Mouse (Mus musculus): ENCODE measurements around the gene Bdkrb1. TPM values are rescaled to one million over a fixed set of nuclear protein-coding genes. Genes with fewer than 3 reads are reported as not detected.

Gene Bdkrb1
- total and polyA plus RNA-seq, 2 experiments from 2014 or later = 0.63 TPM; not detected in 1

GRCm38 (mm10) chr12:105580490-105580889 lies 22.4 kb upstream of the Bdkrb1 start:
- 77% methylated on average over 17 of the region's 17 CpGs for WGBS
- ATAC-seq = no peak
- H3K9ac ChIP-seq (replicated peaks; ENCODE audit: low read length) = no peak overlapping the region
- H3K4me1 ChIP-seq (ENCODE audit: insufficient read depth, low read length) = no peaks in the 10 kb centered on the region
- no peak overlapping the region for H3K27ac ChIP-seq
- H3K36me3 ChIP-seq (ENCODE audit: insufficient read depth, low read length) = no peaks in the 10 kb centered on the region
- no peak overlapping the region for H3K4me2 ChIP-seq (ENCODE audit: low read depth, low read length)
- H3K4me3 ChIP-seq (ENCODE audit: low read length) = no peak overlapping the region
- no peaks in the 10 kb centered on the region for H3K9me3 ChIP-seq (ENCODE audit: low read length)
- TF ChIP-seq CTCF (IDR thresholded peaks at IDR 0.05; ENCODE audit: low read depth) = no peak
- no peaks in the 10 kb centered on the region for H3K27me3 ChIP-seq (ENCODE audit: insufficient read depth, low read length)
- DNase-seq (ENCODE audit: low spot score) = no peak

GRCm38 (mm10) chr12:105582486-105582885 lies 20.4 kb upstream of the Bdkrb1 start:
- Histone ChIP-seq H3K4me3 (ENCODE audit: low read length) (no peak overlapping the region), H3K36me3 (ENCODE audit: insufficient read depth, low read length) (no peaks in the 10 kb centered on the region), H3K4me2 (ENCODE audit: low read depth, low read length) (no peak overlapping the region), H3K4me1 (ENCODE audit: insufficient read depth, low read length) (no peaks in the 10 kb centered on the region), H3K27me3 (ENCODE audit: insufficient read depth, low read length) (no peaks in the 10 kb centered on the region), H3K9me3 (ENCODE audit: low read length) (no peaks in the 10 kb centered on the region), H3K27ac (no peak overlapping the region), H3K9ac (replicated peaks; ENCODE audit: low read length) (no peak overlapping the region)
- TF ChIP-seq CTCF (IDR thresholded peaks at IDR 0.05; ENCODE audit: low read depth) = no peak
- ATAC-seq (no peak), DNase-seq (ENCODE audit: low spot score) (no peak)
- 63% methylated on average over 9 of the region's 9 CpGs for whole genome bisulfite sequencing

- ATAC-seq = no peak
- no peak overlapping the region for H3K9ac ChIP-seq (replicated peaks; ENCODE audit: low read length)
These were observed 19.4 kb upstream of the Bdkrb1 start for GRCm38 (mm10) chr12:105583484-105583883.

GRCm38 (mm10) chr12:105584851-105585250 lies 18.0 kb upstream of the Bdkrb1 start:
- Histone ChIP-seq H3K4me2 (ENCODE audit: low read depth, low read length) (no peak overlapping the region), H3K9ac (replicated peaks; ENCODE audit: low read length) (no peak overlapping the region), H3K36me3 (ENCODE audit: insufficient read depth, low read length) (no peaks in the 10 kb centered on the region), H3K4me1 (ENCODE audit: insufficient read depth, low read length) (no peaks in the 10 kb centered on the region), H3K27ac (no peak overlapping the region), H3K27me3 (ENCODE audit: insufficient read depth, low read length) (no peaks in the 10 kb centered on the region), H3K4me3 (ENCODE audit: low read length) (no peak overlapping the region), H3K9me3 (ENCODE audit: low read length) (no peaks in the 10 kb centered on the region)
- DNase-seq (ENCODE audit: low spot score) (peak; percentile 82), ATAC-seq (peak; percentile 63; the same call in 1 of the 2 replicates)
- WGBS = 18% methylated on average over 12 of the region's 12 CpGs
- TF ChIP-seq CTCF (IDR thresholded peaks at IDR 0.05; ENCODE audit: low read depth) = peak; percentile 97

More at GRCm38 (mm10) chr12:105583484-105583883, 19.4 kb upstream of the Bdkrb1 start:
- H3K9me3 ChIP-seq (ENCODE audit: low read length) = no peaks in the 10 kb centered on the region
- no peak for DNase-seq (ENCODE audit: low spot score)
- H3K4me3 ChIP-seq (ENCODE audit: low read length) = no peak overlapping the region
- no peak for TF ChIP-seq CTCF (IDR thresholded peaks at IDR 0.05; ENCODE audit: low read depth)
- no peaks in the 10 kb centered on the region for H3K4me1 ChIP-seq (ENCODE audit: insufficient read depth, low read length)
- no peaks in the 10 kb centered on the region for H3K36me3 ChIP-seq (ENCODE audit: insufficient read depth, low read length)
- H3K4me2 ChIP-seq (ENCODE audit: low read depth, low read length) = no peak overlapping the region
- H3K27me3 ChIP-seq (ENCODE audit: insufficient read depth, low read length) = no peaks in the 10 kb centered on the region
- H3K27ac ChIP-seq = no peak overlapping the region
- WGBS = 21% methylated on average over 2 of the region's 2 CpGs

- peak; percentile 11; the same call in 1 of the 2 replicates for ATAC-seq
- 86% methylated on average over 8 of the region's 8 CpGs for WGBS
- H3K36me3 ChIP-seq (ENCODE audit: insufficient read depth, low read length) = no peaks in the 10 kb centered on the region
- no peak overlapping the region for H3K27ac ChIP-seq
- no peaks in the 10 kb centered on the region for H3K4me1 ChIP-seq (ENCODE audit: insufficient read depth, low read length)
- H3K9ac ChIP-seq (replicated peaks; ENCODE audit: low read length) = no peak overlapping the region
- no peak for TF ChIP-seq CTCF (IDR thresholded peaks at IDR 0.05; ENCODE audit: low read depth)
- DNase-seq (ENCODE audit: low spot score) = no peak
- H3K4me3 ChIP-seq (ENCODE audit: low read length) = no peak overlapping the region
- H3K9me3 ChIP-seq (ENCODE audit: low read length) = no peaks in the 10 kb centered on the region
- H3K27me3 ChIP-seq (ENCODE audit: insufficient read depth, low read length) = no peaks in the 10 kb centered on the region
- no peak overlapping the region for H3K4me2 ChIP-seq (ENCODE audit: low read depth, low read length)
These were observed 15.4 kb upstream of the Bdkrb1 start for GRCm38 (mm10) chr12:105587526-105587925.

GRCm38 (mm10) chr12:105590786-105591185 lies 12.1 kb upstream of the Bdkrb1 start:
- Histone ChIP-seq H3K4me3 (ENCODE audit: low read length) (no peak overlapping the region), H3K36me3 (ENCODE audit: insufficient read depth, low read length) (no peaks in the 10 kb centered on the region), H3K9me3 (ENCODE audit: low read length) (no peaks in the 10 kb centered on the region), H3K27me3 (ENCODE audit: insufficient read depth, low read length) (no peaks in the 10 kb centered on the region), H3K9ac (replicated peaks; ENCODE audit: low read length) (no peak overlapping the region), H3K27ac (no peak overlapping the region), H3K4me1 (ENCODE audit: insufficient read depth, low read length) (no peaks in the 10 kb centered on the region), H3K4me2 (ENCODE audit: low read depth, low read length) (no peak overlapping the region)
- no peak for TF ChIP-seq CTCF (IDR thresholded peaks at IDR 0.05; ENCODE audit: low read depth)
- 85% methylated on average over 7 of the region's 7 CpGs for WGBS
- DNase-seq (ENCODE audit: low spot score) (no peak), ATAC-seq (no peak)

- no peaks in the 10 kb centered on the region for H3K4me1 ChIP-seq (ENCODE audit: insufficient read depth, low read length)
- no peaks in the 10 kb centered on the region for H3K27me3 ChIP-seq (ENCODE audit: insufficient read depth, low read length)
- DNase-seq (ENCODE audit: low spot score) (no peak), ATAC-seq (no peak)
- H3K27ac ChIP-seq = no peak overlapping the region
- H3K4me2 ChIP-seq (ENCODE audit: low read depth, low read length) = no peak overlapping the region
- H3K36me3 ChIP-seq (ENCODE audit: insufficient read depth, low read length) = no peaks in the 10 kb centered on the region
- no peak for TF ChIP-seq CTCF (IDR thresholded peaks at IDR 0.05; ENCODE audit: low read depth)
- no peak overlapping the region for H3K9ac ChIP-seq (replicated peaks; ENCODE audit: low read length)
- WGBS = 92% methylated on average over 23 of the region's 23 CpGs
- H3K4me3 ChIP-seq (ENCODE audit: low read length) = no peak overlapping the region
- H3K9me3 ChIP-seq (ENCODE audit: low read length) = no peaks in the 10 kb centered on the region
These were observed 10.5 kb upstream of the Bdkrb1 start for GRCm38 (mm10) chr12:105592361-105592761.

All from hindbrain, postnatal 0 days (tissue).